Mouse (Mus musculus) C2C12 (cell line): ENCODE measurements around the gene Eps8l3.

Experiments used
- CTCF ChIP-seq: IDR thresholded peaks from one replicate; pipeline ENCODE4 v1.5.1; 2011; ENCODE audit not compliant: control insufficient read depth, insufficient read depth, insufficient read length
- FOSL1 ChIP-seq: IDR thresholded peaks from one replicate; pipeline ENCODE4 v1.8.0; 2011; ENCODE audit warnings: mild to moderate bottlenecking, low read length; ENCODE audit not compliant: poor library complexity, insufficient read depth, severe bottlenecking
- MYOD1 ChIP-seq: IDR thresholded peaks from one replicate; pipeline ENCODE4 v1.6.1; 2011; ENCODE audit warnings: low read depth; ENCODE audit not compliant: control insufficient read depth, insufficient read length
- MYOG ChIP-seq: IDR thresholded peaks from one replicate; pipeline ENCODE4 v1.6.1; 2011; ENCODE audit not compliant: control insufficient read depth, insufficient read length; ENCODE audit errors: extremely low read depth
- USF1 ChIP-seq: IDR thresholded peaks from one replicate; pipeline ENCODE4 v1.6.1; 2011; ENCODE audit warnings: low read depth, mild to moderate bottlenecking, control low read depth, moderate library complexity

- TF ChIP-seq MYOG: no peak
- no peak for TF ChIP-seq CTCF
- no peak for TF ChIP-seq MYOD1
- TF ChIP-seq USF1: no peak
- TF ChIP-seq FOSL1: no peak
Observed at GRCm38 (mm10) chr3:107887674-107888495, 10.9 kb downstream of the Eps8l3 start.
